Mouse (Mus musculus): ENCODE measurements around the gene Postn.

Postn gene

DNA sequence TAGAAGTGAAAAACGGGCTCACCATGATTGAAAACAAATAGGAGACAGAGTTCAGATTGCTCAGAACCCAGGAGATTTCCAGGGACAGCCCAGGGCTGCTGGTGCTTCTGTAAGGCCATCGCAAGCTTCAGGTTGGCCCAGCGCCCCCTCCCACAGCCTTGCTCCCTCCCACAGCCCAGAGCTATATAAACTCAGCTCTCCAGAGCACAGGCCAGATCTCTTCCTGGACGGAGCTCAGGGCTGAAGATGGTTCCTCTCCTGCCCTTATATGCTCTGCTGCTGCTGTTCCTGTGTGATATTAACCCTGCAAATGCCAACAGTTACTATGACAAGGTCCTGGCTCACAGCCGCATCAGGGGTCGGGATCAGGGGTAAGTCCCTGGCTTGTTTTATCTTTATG lies at the start of gene Postn:
Gene Postn, plus strand, starts transcription at position 213 of the 400 bp plus-strand sequence.
- DNase-seq (ENCODE audit: low spot score), result peak; percentile 55

- no peak for DNase-seq (ENCODE audit: low spot score)
Measured at GRCm38 (mm10) chr3:54314055-54314454, 46.9 kb upstream of the Postn start.

- DNase-seq (ENCODE audit: low spot score), result peak; percentile 78
Measured at GRCm38 (mm10) chr3:54352891-54353652, 7.8 kb upstream of the Postn start.

DNA sequence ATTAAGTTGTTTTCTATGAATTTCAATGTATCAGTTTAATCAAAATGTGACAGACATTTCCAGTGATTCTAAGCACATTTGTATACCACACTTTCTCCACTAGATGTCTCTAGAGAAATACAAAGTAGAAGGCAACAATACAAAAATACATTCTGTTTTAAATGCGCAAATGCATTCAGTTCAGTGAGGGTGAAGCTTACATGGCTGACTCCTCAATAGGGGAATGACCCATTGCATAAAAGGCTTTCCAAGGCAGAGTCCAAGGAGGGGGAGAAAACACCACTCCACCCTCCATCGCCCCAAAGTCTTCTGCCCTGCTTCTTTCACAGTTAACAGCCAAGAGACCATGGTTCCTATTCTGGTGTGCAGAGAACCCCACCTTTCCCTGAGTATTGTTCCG lies 3.3 kb upstream of the Postn start:
- DNase-seq (ENCODE audit: low spot score), result no peak

DNA sequence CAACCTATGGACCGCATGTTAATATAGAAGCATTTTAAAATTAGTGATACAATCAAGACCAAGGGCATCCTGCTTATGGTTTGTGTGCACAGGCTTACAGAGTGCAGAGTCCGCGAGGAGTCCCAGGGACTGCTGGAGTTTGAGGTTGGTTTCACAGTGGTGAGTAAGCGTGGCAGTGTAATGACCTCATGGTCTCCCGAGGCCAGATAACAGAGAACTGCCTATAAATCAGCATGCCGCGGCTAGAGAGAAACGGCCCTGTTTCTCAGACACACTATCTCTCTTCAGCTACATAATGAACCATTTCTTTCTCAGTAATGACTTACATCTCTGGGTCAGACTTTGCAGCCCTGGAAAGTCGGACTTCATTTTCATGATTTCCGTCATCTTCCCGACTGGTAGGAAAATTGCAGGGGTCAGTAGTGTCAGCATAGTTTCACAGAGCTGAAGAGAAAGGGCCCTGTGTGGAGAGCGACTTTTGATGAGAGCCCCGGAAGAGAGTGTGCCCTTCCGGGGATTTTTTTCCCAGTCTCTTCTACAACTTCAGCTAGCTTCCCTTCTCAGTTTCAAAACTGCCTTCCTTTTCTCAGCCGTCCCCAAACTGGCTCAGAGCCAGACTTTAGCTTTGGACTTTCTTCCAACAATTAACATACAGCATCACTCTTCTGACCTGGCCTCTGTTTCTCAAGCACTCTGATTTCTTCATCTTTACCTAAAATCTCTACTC lies 2.3 kb upstream of the Postn start:
- DNase-seq (ENCODE audit: low spot score), result peak; percentile 53

DNA sequence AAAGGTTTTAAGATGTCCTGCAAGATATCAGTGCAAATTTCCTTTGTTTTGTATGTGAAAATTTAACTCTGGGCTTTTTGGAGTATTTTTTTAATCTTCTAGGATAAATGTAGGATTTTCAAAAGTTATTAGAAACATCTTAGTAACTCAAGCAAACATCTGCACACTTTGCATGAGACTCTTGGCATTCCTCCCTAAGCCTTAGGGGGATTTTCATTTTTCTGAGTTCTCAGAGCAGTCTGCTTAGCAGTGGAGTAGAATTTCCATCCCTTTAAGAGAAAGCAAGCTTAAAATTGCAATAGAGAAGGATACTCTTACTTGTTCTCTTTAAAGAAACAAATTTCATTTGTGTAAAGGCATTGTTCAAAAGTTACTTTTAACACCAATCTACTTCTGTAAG lies 747 bp downstream of the Postn start:
- DNase-seq (ENCODE audit: low spot score), result no peak

DNA sequence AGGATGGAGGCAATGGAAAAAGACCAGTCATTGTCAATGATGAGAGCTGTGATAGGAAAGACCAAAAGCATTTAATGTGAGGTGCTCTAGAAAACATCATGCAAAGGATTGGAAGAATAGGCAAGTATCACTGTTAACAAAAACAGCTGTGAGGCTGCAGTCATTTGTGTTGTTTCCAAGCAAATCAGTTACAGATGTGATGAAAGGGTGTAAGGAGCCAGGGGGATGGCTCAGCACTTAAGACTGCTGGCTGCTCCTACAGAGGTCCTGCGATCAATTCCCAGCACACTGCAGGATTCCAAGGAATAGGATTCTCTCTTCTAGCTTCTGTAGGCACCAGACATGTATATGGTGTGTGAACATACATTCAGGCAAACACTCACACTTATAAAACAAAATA lies 10.1 kb downstream of the Postn start:
- no peak for DNase-seq (ENCODE audit: low spot score)

- no peak for DNase-seq (ENCODE audit: low spot score)
Measured at GRCm38 (mm10) chr3:54372625-54373024, 11.7 kb downstream of the Postn start.

GRCm38 (mm10) chr3:54376014-54376413 lies 15.1 kb downstream of the Postn start:
- no peak for DNase-seq (ENCODE audit: low spot score)

GRCm38 (mm10) chr3:54377647-54378046 lies 16.7 kb downstream of the Postn start:
- no peak for DNase-seq (ENCODE audit: low spot score)

GRCm38 (mm10) chr3:54378135-54378534 lies 17.2 kb downstream of the Postn start:
- no peak for DNase-seq (ENCODE audit: low spot score)

DNA sequence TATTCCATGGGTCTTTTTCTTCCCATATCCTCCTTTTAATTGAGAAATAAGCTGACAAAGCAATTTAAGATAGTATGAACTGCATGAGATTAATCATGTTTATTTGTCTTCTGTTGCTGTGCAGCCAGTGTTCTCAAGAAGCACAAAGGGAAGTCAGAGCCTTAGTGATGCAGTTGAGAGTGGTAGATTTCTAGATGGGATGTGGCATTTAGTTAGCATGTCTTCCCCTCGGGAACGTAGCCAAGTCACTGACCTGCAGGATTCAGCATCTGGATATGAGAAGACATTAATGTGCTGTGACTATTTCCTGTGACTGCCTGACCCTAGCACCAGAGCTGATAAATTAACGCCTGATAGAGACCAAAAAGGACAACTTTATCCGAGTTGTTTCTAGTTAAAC lies 19.1 kb downstream of the Postn start:
- no peak for DNase-seq (ENCODE audit: low spot score)

- no peak for DNase-seq (ENCODE audit: low spot score)
Measured at GRCm38 (mm10) chr3:54399321-54399720, 38.4 kb downstream of the Postn start.

- DNase-seq (ENCODE audit: low spot score), result no peak
Measured at GRCm38 (mm10) chr3:54399911-54400310, 39.0 kb downstream of the Postn start.

- DNase-seq (ENCODE audit: low spot score), result no peak
Measured at GRCm38 (mm10) chr3:54400617-54401016, 39.7 kb downstream of the Postn start.

DNA sequence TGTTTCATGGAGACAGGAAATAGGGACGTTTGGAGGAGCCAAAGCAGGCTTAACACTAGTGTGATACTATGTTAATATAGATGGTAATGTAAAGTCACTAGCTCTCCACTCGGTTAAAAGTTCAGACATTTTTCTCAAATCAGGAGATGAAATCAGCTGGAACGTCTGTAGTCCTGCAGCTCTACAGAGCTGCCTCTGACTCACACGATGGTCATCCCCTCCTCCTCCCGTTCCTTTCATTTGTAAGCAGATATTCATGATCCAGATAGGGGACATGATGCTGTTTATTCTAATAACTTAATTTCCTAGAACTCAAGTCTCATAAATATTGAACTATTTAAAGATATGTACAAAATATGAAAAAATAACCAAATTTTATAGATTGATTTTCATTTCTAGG lies 40.8 kb downstream of the Postn start:
- DNase-seq (ENCODE audit: low spot score), result no peak

DNA sequence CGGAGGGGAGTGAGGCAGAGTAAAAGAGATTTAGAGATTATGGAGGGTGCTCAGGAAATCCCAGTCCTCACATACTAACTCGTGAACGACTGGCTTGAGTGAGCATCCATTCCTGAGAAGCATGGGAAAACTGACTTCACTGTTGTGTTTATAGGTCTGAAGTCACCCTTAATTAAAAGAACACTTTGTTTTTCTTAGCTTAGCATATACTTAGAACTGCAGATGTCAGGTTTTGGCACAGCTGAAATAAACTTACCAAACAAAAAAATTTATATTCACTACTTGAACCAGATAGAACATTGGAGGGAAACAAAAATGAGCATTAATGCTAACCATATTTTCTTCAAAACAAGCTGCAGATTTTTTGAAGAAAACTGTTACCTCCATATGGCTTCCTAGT lies 42.9 kb downstream of the Postn start:
- DNase-seq (ENCODE audit: low spot score), result no peak

DNA sequence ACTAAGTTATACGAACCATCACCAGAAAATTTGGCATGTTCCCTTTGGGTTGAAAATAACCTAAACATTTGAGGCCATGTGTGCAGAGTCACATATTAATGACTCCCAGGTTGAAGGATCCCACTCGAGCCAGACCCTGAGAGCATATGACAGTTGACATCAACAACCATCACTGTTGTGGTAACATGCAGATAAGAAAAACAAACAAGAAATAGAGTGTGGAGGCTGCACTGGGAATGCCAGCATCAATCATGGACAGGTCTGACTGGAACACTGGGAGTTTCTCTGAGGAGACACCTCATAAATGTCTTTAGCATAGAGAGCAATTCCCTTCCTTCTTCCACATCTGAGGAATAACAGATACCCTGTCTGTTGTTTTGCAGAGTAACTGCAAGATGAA lies 45.7 kb downstream of the Postn start:
- DNase-seq (ENCODE audit: low spot score), result no peak

DNA sequence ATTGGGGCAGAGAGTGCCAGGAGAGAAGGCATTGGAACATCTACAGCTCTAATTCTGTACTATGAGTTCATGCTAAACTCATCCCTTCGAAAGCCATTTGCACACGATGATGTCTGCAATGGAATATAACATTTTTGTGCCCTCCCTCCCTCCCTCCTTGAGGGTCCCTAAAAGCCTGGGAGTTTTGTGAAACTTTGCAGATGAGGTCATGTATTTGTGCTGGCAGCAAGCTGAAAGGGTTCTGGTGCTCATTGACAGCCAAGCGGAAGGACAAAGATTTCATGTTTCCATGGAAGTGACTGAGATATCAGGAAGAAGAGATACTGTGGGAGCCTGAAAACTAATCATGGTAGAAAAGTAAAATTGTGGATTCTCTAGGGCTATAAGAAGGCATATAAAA lies 50.1 kb downstream of the Postn start:
- no peak for DNase-seq (ENCODE audit: low spot score)

GRCm38 (mm10) chr3:54412885-54413583 lies 52.1 kb downstream of the Postn start:
- no peak for DNase-seq (ENCODE audit: low spot score)

DNA sequence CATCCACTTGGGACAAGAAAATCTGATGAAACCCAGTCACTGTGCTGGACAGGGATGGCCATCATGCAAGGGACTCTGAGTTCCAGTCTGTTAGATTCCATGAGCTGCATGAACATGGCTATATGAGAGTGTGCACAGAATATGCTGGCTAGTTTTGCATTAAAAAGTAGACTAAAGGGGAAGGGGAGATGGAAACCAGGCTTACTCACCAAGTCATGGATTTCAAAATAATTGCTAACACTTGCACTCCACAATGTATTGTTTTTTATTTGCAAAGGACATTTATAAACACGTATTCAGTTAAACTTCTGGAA lies 52.6 kb downstream of the Postn start:
- DNase-seq (ENCODE audit: low spot score), result no peak

DNA sequence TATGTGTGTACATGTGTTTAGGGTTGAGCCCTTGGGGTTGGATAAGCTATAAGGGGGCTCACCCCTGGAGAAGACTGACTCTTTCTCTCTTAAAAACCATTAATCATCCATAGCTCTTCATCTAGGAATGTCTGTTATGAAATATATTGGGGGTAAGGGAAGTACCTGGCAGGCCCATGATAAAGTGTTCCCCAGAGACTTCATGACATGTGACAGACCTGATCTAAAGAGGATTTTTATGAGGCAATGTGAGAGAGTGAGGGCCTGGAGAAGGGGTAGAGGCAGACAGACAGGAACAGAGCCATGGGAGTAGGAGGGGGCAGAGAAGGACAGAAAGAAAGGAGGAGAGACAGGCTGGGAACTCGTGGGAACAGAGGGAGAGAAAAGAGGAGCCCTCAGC lies 53.5 kb downstream of the Postn start:
- DNase-seq (ENCODE audit: low spot score), result no peak

GRCm38 (mm10) chr3:54417833-54418386 lies 57.0 kb downstream of the Postn start:
- DNase-seq (ENCODE audit: low spot score), result no peak

All from urinary bladder, postnatal 14 days (tissue).